ENCODE assay signal across 10 mouse cellular contexts in the genomic region with DNA sequence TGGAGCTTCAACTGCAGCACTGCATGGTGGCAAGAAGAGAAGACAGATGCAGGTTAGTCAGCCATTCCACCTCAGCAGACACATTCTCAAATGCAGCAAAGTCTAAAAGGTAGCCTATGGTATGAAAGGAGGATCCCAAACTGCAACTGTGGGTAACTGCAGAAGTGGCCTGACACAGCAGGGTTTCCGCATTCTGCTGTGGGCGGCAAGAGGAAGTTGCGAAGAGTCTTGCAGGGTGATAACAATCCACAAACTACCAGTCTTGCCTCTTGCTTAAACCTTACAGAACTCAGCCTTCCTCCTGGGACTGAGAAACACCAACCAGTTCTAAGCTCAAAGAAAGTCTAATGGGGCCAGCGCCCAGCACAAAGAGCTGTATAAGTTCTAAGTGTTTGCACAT.
DNase-seq lines count a peak whose midpoint lies in the region; ATAC-seq and TF ChIP-seq lines count a peak whose summit lies in the region.
"Had no signal": no experiment of that assay in that cellular context is flagged by ENCODE, and none has a peak within 500 bp of the region (broad histone marks: within the 10 kb centered on the region; RNA-seq: fewer than 3 reads in every experiment).

No protein-coding gene starts in this region.

- ATAC-seq in liver, embryonic 12.5 days = no peak
- 0 out of 2 replicates have a peak, but pooled peaks have one; percentile 31 for ATAC-seq in megakaryocyte-erythroid progenitor cell, adult 5-6 weeks (replicated peaks; ENCODE audit: low FRiP score, low TSS enrichment, poor library complexity, severe bottlenecking)
- no peak for ATAC-seq in midbrain, embryonic 13.5 days
- no peak for ATAC-seq in forebrain, embryonic 15.5 days (replicated peaks)
- ATAC-seq: intestine, embryonic 16.5 days had no signal

- H3K27me3 ChIP-seq in liver, embryonic 12.5 days (replicated peaks) = peaks cover 22% of the 10 kb centered on the region
- no peaks in the 10 kb centered on the region for H3K27me3 ChIP-seq in midbrain, embryonic 13.5 days
- no peaks in the 10 kb centered on the region for H3K27me3 ChIP-seq in forebrain, embryonic 10.5 days (ENCODE audit: poor library complexity, severe bottlenecking)
- no peaks in the 10 kb centered on the region for H3K27me3 ChIP-seq in forebrain, embryonic 15.5 days

- no peak for DNase-seq in layer of hippocampus, adult 2 months (ENCODE audit: low spot score in 2 of 2)
- DNase-seq in layer of hippocampus, postnatal 10 days (ENCODE audit: low spot score in 2 of 2) = no peak
- peak; percentile 70 to 71 for DNase-seq in thymus, postnatal 36 days
- no peak for DNase-seq in forebrain, embryonic 10.5 days (ENCODE audit: extremely low spot score, low spot score)
- DNase-seq: gastrocnemius, postnatal 36 days had no signal

- peak overlapping the region; percentile 46; the same call in 1 of the 2 replicates for H3K27ac ChIP-seq in layer of hippocampus, adult 2 months
- H3K27ac ChIP-seq in liver, embryonic 12.5 days = peak overlapping the region; percentile 64; the same call in 1 of the 2 replicates
- H3K27ac ChIP-seq in midbrain, embryonic 13.5 days = no peak overlapping the region
- no peak overlapping the region for H3K27ac ChIP-seq in forebrain, embryonic 10.5 days
- no peak overlapping the region for H3K27ac ChIP-seq in forebrain, embryonic 15.5 days (replicated peaks)

- H3K9ac ChIP-seq in liver, embryonic 12.5 days = 0 out of 2 replicates have a peak overlapping the region, but pooled peaks have one; percentile 31
- no peak overlapping the region for H3K9ac ChIP-seq in midbrain, embryonic 13.5 days (replicated peaks)
- no peak overlapping the region for H3K9ac ChIP-seq in forebrain, embryonic 15.5 days (replicated peaks)

- WGBS in liver, embryonic 12.5 days (ENCODE audit: insufficient replicate concordance) = 16% methylated on average over 4 of the region's 4 CpGs
- 93% methylated on average over 4 of the region's 4 CpGs for WGBS in midbrain, embryonic 13.5 days
- WGBS in forebrain, embryonic 10.5 days = 93% methylated on average over 4 of the region's 4 CpGs
- WGBS in forebrain, embryonic 15.5 days = 97% methylated on average over 4 of the region's 4 CpGs

- H3K4me2 ChIP-seq in liver, embryonic 12.5 days = peak overlapping the region; percentile 44
- H3K4me2 ChIP-seq in midbrain, embryonic 13.5 days (replicated peaks) = no peak overlapping the region
- H3K4me2 ChIP-seq in forebrain, embryonic 15.5 days (replicated peaks) = no peak overlapping the region

- H3K36me3 ChIP-seq in liver, embryonic 12.5 days = peaks cover 3% of the 10 kb centered on the region; the same call in 1 of the 2 replicates
- H3K36me3 ChIP-seq in midbrain, embryonic 13.5 days = peaks cover 17% of the 10 kb centered on the region
- peaks cover 13% of the 10 kb centered on the region for H3K36me3 ChIP-seq in forebrain, embryonic 10.5 days (replicated peaks)
- 0 out of 2 replicates have a peak, but pooled peaks cover 5% of the 10 kb centered on the region for H3K36me3 ChIP-seq in forebrain, embryonic 15.5 days

- H3K4me1 ChIP-seq in liver, embryonic 12.5 days = peaks cover 83% of the 10 kb centered on the region
- H3K4me1 ChIP-seq in midbrain, embryonic 13.5 days (replicated peaks) = peaks cover 16% of the 10 kb centered on the region
- H3K4me1 ChIP-seq in forebrain, embryonic 10.5 days = peaks cover 23% of the 10 kb centered on the region
- 0 out of 2 replicates have a peak, but pooled peaks cover 3% of the 10 kb centered on the region for H3K4me1 ChIP-seq in forebrain, embryonic 15.5 days

- no peak for TF ChIP-seq CTCF in layer of hippocampus, adult 2 months (conservative IDR thresholded peaks at IDR 0.05)

- H3K9me3 ChIP-seq in liver, embryonic 12.5 days (replicated peaks) = no peaks in the 10 kb centered on the region
- no peaks in the 10 kb centered on the region for H3K9me3 ChIP-seq in midbrain, embryonic 13.5 days
- H3K9me3 ChIP-seq in forebrain, embryonic 10.5 days = no peaks in the 10 kb centered on the region
- no peaks in the 10 kb centered on the region for H3K9me3 ChIP-seq in forebrain, embryonic 15.5 days

- H3K4me3 ChIP-seq in layer of hippocampus, adult 2 months = no peak overlapping the region
- H3K4me3 ChIP-seq in liver, embryonic 12.5 days = peak overlapping the region; percentile 38
- H3K4me3 ChIP-seq in midbrain, embryonic 13.5 days (replicated peaks) = no peak overlapping the region
- no peak overlapping the region for H3K4me3 ChIP-seq in forebrain, embryonic 10.5 days
- H3K4me3 ChIP-seq in forebrain, embryonic 15.5 days = no peak overlapping the region

Comparison
In these comparisons a context has a peak if more than half of its experiments do, and no peak if none do; other contexts are left out.
1. DNase-seq: peak in thymus, postnatal 36 days (2 of 2); none in layer of hippocampus, adult 2 months (0 of 2), layer of hippocampus, postnatal 10 days (0 of 2) and forebrain, embryonic 10.5 days (single experiment).
2. H3K27ac ChIP-seq: peak in layer of hippocampus, adult 2 months (single experiment) and liver, embryonic 12.5 days (single experiment); none in midbrain, embryonic 13.5 days (single experiment), forebrain, embryonic 10.5 days (single experiment) and forebrain, embryonic 15.5 days (single experiment).